Mouse (Mus musculus): Measurements from ENCODE around the gene C5ar1. TPM values are rescaled to one million over a fixed set of nuclear protein-coding genes. Genes with fewer than 3 reads are reported as not detected.
A peak's percentile ranks its signal among the peaks of the same experiment; 100 is the strongest.

C5ar1 gene
- total RNA-seq, 1 experiment: not detected

DNA sequence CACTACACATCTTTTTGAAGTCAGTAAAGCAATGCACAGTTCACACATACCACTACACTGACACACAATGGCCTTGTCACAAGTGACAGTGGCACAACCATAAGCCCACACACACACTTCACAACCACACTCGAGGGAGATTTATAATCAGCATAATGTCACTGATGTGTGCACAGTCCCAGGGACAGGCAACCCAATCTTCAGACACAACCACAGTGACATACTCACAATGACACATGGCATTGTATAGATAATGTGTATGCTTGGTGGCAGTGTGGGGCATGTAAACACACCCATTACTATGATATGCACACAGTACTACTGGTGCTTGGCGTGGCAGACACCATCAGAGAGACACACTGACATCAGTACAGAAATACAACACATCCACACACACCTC is 36.8 kb upstream of the C5ar1 start:
- no peak for DNase-seq (ENCODE audit: low read depth, low spot score)
- Histone ChIP-seq H3K9me3 (ENCODE audit: control insufficient read depth, insufficient read depth, low read depth, low read length) (no peaks in the 10 kb centered on the region), H3K36me3 (ENCODE audit: control insufficient read depth, insufficient read depth, low read length, poor library complexity, severe bottlenecking) (no peaks in the 10 kb centered on the region), H3K27ac (ENCODE audit: insufficient read depth, low read depth, low read length, poor library complexity, severe bottlenecking) (no peak overlapping the region), H3K4me3 (ENCODE audit: insufficient read depth in 1 of 2, low read depth in 1 of 2, low read length in 2 of 2, poor library complexity in 1 of 2, severe bottlenecking in 1 of 2) (no peak overlapping the region), H3K9ac (ENCODE audit: insufficient read depth, low read depth, low read length, poor library complexity, severe bottlenecking) (no peak overlapping the region), H3K4me1 (ENCODE audit: control insufficient read depth in 2 of 2, insufficient read depth in 2 of 2, low read length in 2 of 2, poor library complexity in 1 of 2) (peaks cover 0 to 17% of the 10 kb centered on the region in 2 experiments; a peak in 2 of 4 replicates)
- TF ChIP-seq ZC3H11A (IDR thresholded peaks at IDR 0.05; ENCODE audit: borderline replicate concordance, low read depth, low read length) (no peak), MAFK (IDR thresholded peaks at IDR 0.05; ENCODE audit: insufficient read depth, low read depth, low read length) (no peak), ZNF384 (IDR thresholded peaks at IDR 0.05; ENCODE audit: low read depth, low read length) (no peak), HCFC1 (IDR thresholded peaks at IDR 0.05; ENCODE audit: borderline replicate concordance, insufficient read depth, low read length) (no peak), CHD2 (IDR thresholded peaks at IDR 0.05; ENCODE audit: low read depth, low read length) (no peak)
- in situ Hi-C loops (cut with MboI; ENCODE audit: low sequenced_read_pairs in 2 of 2, unreplicated experiment in 2 of 2): no loop called here

DNA sequence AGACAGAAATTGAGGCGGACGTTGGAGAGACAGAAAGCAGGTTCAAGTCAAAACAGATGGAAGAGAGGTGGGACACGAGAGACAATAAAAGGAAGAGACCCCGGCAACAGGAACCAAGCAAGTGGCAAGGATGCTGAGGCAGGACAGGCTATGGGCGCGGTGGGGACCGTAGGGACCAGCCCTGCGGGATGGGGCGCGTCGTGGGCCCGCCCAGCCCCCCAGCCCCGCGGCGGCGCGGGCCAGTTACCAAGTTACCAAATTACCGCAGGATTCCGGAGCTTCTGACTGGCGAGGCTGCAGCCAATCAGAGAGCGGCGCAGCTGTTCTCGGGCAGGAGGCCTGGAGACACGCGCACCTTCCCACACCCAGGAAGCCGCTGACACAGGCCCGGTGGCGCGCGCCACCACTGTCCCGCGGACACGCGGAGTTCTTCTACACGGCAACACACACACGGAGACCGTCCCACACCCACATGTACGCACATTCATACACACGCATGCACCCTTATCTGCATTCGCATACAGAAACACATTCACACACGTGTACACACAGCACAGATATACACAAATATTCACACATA is 36.1 kb upstream of the C5ar1 start:
- TF ChIP-seq ZNF384 (IDR thresholded peaks at IDR 0.05; ENCODE audit: low read depth, low read length): no peak
- TF ChIP-seq MAFK (IDR thresholded peaks at IDR 0.05; ENCODE audit: insufficient read depth, low read depth, low read length): no peak
- TF ChIP-seq CHD2 (IDR thresholded peaks at IDR 0.05; ENCODE audit: low read depth, low read length): no peak
- in situ Hi-C loops (cut with MboI; ENCODE audit: low sequenced_read_pairs in 2 of 2, unreplicated experiment in 2 of 2): no loop called here
- DNase-seq (ENCODE audit: low read depth, low spot score): peak; percentile 61
- no peaks in the 10 kb centered on the region for H3K36me3 ChIP-seq (ENCODE audit: control insufficient read depth, insufficient read depth, low read length, poor library complexity, severe bottlenecking)
- peaks cover 0 to 17% of the 10 kb centered on the region in 2 experiments; a peak in 2 of 4 replicates for H3K4me1 ChIP-seq (ENCODE audit: control insufficient read depth in 2 of 2, insufficient read depth in 2 of 2, low read length in 2 of 2, poor library complexity in 1 of 2)
- no peaks in the 10 kb centered on the region for H3K9me3 ChIP-seq (ENCODE audit: control insufficient read depth, insufficient read depth, low read depth, low read length)
- peak overlapping the region; percentile 72 for H3K9ac ChIP-seq (ENCODE audit: insufficient read depth, low read depth, low read length, poor library complexity, severe bottlenecking)
- H3K27ac ChIP-seq (ENCODE audit: insufficient read depth, low read depth, low read length, poor library complexity, severe bottlenecking): peak overlapping the region; percentile 91
- peak overlapping the region; percentile 48 to 73 for H3K4me3 ChIP-seq (ENCODE audit: insufficient read depth in 1 of 2, low read depth in 1 of 2, low read length in 2 of 2, poor library complexity in 1 of 2, severe bottlenecking in 1 of 2)

DNA sequence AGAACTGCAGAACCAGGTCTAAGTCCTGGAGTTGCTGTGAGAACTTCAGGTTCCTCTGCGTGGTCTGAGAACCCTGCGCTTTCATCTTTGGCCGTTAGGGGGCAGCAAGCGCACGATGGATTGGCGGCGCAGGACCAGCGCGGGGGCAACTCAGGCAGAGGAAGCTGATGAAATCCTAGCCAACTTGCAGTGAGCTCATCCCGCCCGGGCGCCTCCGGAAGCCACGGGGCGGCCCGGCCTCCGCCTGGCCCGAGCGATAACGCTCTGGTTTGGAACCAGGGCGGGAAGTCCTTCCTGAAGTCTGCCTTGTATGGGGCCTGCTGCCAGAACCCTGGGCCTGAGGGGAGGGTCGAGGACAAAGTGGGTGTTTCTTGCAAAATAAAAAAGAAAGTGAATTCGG is 35.5 kb upstream of the C5ar1 start:
- Histone ChIP-seq H3K36me3 (ENCODE audit: control insufficient read depth, insufficient read depth, low read length, poor library complexity, severe bottlenecking) (no peaks in the 10 kb centered on the region), H3K27ac (ENCODE audit: insufficient read depth, low read depth, low read length, poor library complexity, severe bottlenecking) (peak overlapping the region; percentile 91), H3K4me1 (ENCODE audit: control insufficient read depth in 2 of 2, insufficient read depth in 2 of 2, low read length in 2 of 2, poor library complexity in 1 of 2) (peaks cover 0 to 17% of the 10 kb centered on the region in 2 experiments; a peak in 2 of 4 replicates), H3K9me3 (ENCODE audit: control insufficient read depth, insufficient read depth, low read depth, low read length) (no peaks in the 10 kb centered on the region), H3K9ac (ENCODE audit: insufficient read depth, low read depth, low read length, poor library complexity, severe bottlenecking) (peak overlapping the region; percentile 72), H3K4me3 (ENCODE audit: insufficient read depth in 1 of 2, low read depth in 1 of 2, low read length in 2 of 2, poor library complexity in 1 of 2, severe bottlenecking in 1 of 2) (peak overlapping the region; percentile 48 to 73)
- peak; percentile 68 for TF ChIP-seq ZC3H11A (IDR thresholded peaks at IDR 0.05; ENCODE audit: borderline replicate concordance, low read depth, low read length)
- TF ChIP-seq MAFK (IDR thresholded peaks at IDR 0.05; ENCODE audit: insufficient read depth, low read depth, low read length): no peak
- TF ChIP-seq CHD2 (IDR thresholded peaks at IDR 0.05; ENCODE audit: low read depth, low read length): no peak
- peak; percentile 61; the same call in 1 of the 2 replicates for TF ChIP-seq HCFC1 (IDR thresholded peaks at IDR 0.05; ENCODE audit: borderline replicate concordance, insufficient read depth, low read length)
- TF ChIP-seq ZNF384 (IDR thresholded peaks at IDR 0.05; ENCODE audit: low read depth, low read length): no peak
- peak; percentile 86 for DNase-seq (ENCODE audit: low read depth, low spot score)
- in situ Hi-C loops (cut with MboI; ENCODE audit: low sequenced_read_pairs in 2 of 2, unreplicated experiment in 2 of 2): no loop called here

DNA sequence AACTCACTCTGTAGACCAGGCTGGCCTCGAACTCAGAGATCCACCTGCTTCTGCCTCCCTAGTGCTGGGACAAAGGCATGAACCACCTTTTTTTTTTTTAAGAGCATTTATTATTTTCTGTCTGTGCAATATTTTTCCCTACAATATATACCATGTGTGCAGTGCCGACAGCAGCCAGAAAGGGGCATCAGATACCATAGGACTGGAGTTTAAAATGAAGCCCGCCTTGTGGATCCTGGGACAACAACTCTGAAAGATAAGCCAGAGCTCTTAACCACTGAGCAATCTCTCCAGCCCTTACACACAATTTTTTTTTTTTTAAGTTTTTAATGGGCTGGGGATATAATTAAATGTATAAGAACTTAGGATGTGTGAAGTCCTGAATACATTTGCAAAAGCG is 35.0 kb upstream of the C5ar1 start:
- TF ChIP-seq ZNF384 (IDR thresholded peaks at IDR 0.05; ENCODE audit: low read depth, low read length) (no peak), HCFC1 (IDR thresholded peaks at IDR 0.05; ENCODE audit: borderline replicate concordance, insufficient read depth, low read length) (no peak), CHD2 (IDR thresholded peaks at IDR 0.05; ENCODE audit: low read depth, low read length) (no peak), MAFK (IDR thresholded peaks at IDR 0.05; ENCODE audit: insufficient read depth, low read depth, low read length) (no peak), ZC3H11A (IDR thresholded peaks at IDR 0.05; ENCODE audit: borderline replicate concordance, low read depth, low read length) (no peak)
- Histone ChIP-seq H3K4me3 (ENCODE audit: insufficient read depth in 1 of 2, low read depth in 1 of 2, low read length in 2 of 2, poor library complexity in 1 of 2, severe bottlenecking in 1 of 2) (peak overlapping the region in 1 of 2 experiments; percentile 73; a peak in 1 of 4 replicates), H3K36me3 (ENCODE audit: control insufficient read depth, insufficient read depth, low read length, poor library complexity, severe bottlenecking) (no peaks in the 10 kb centered on the region), H3K27ac (ENCODE audit: insufficient read depth, low read depth, low read length, poor library complexity, severe bottlenecking) (no peak overlapping the region), H3K9me3 (ENCODE audit: control insufficient read depth, insufficient read depth, low read depth, low read length) (no peaks in the 10 kb centered on the region), H3K9ac (ENCODE audit: insufficient read depth, low read depth, low read length, poor library complexity, severe bottlenecking) (no peak overlapping the region), H3K4me1 (ENCODE audit: control insufficient read depth in 2 of 2, insufficient read depth in 2 of 2, low read length in 2 of 2, poor library complexity in 1 of 2) (peaks cover 0 to 17% of the 10 kb centered on the region in 2 experiments; a peak in 2 of 4 replicates)
- in situ Hi-C loops (cut with MboI; ENCODE audit: low sequenced_read_pairs in 2 of 2, unreplicated experiment in 2 of 2): no loop called here
- no peak for DNase-seq (ENCODE audit: low read depth, low spot score)

All from ES-E14 (cell line).